Mouse (Mus musculus) lung, embryonic 15.5 days (tissue): ENCODE measurements around the gene Olfr983. TPM values are rescaled to one million over a fixed set of nuclear protein-coding genes. Genes with fewer than 3 reads are reported as not detected.

Source experiments
- ATAC-seq: fragments of 200-750 bp; cut with Nextera tagmentation; 2 replicates; pipeline ENCODE4 v1.8.0; 2017; ENCODE audit warnings: moderate number of reproducible peaks, borderline replicate concordance; ENCODE audit not compliant: low FRiP score, low TSS enrichment; ENCODE audit errors: extremely low read depth
- H3K27ac ChIP-seq: fragments of 300-500 bp; sonication (generic); 2 replicates; pipeline ENCODE4 v1.5.1; 2015; ENCODE audit warnings: moderate library complexity, mild to moderate bottlenecking, inconsistent platforms
- H3K27me3 ChIP-seq: fragments of 300-500 bp; sonication (generic); 2 replicates; pipeline ENCODE4 v1.6.1; 2015; ENCODE audit warnings: inconsistent platforms
- H3K36me3 ChIP-seq: fragments of 300-500 bp; sonication (generic); 2 replicates; pipeline ENCODE4 v1.6.1; 2015; ENCODE audit warnings: inconsistent platforms
- H3K4me1 ChIP-seq: fragments of 300-500 bp; sonication (generic); 2 replicates; pipeline ENCODE4 v1.6.1; 2015; ENCODE audit warnings: inconsistent platforms
- H3K4me2 ChIP-seq: fragments of 300-500 bp; sonication (generic); 2 replicates; pipeline ENCODE4 v1.6.1; 2015; ENCODE audit warnings: inconsistent platforms, mild to moderate bottlenecking, moderate library complexity
- H3K4me3 ChIP-seq: fragments of 300-500 bp; sonication (generic); 2 replicates; pipeline ENCODE4 v1.5.1; 2015; ENCODE audit warnings: mild to moderate bottlenecking, inconsistent platforms
- H3K9ac ChIP-seq: fragments of 300-500 bp; sonication (generic); 2 replicates; pipeline ENCODE4 v1.6.1; 2015; ENCODE audit warnings: inconsistent platforms
- H3K9me3 ChIP-seq: fragments of 300-500 bp; sonication (generic); 2 replicates; pipeline ENCODE4 v1.6.1; 2016; ENCODE audit warnings: inconsistent platforms
- WGBS: fragments of 180-500 bp; shearing (Covaris S2); methylation state at CpG from one replicate; pipeline ENCODE4 v1.1.7; 2015; 5-methylcytosine and 5-hydroxymethylcytosine counted together
- polyA plus RNA-seq: library from polyadenylated mRNA; unstranded; fragments of >200 nt; fragmentation: Nextera tagmentation; extraction: Ambion mirVana; gene quantifications from 2 replicates; pipeline ENCODE4 v1.2.1, GENCODE M21; 2015

Olfr983 gene
- polyA plus RNA-seq: not detected in 2 replicates

- H3K9me3 ChIP-seq: no peaks in the 10 kb centered on the region
- WGBS: 78% methylated on average over 2 of the region's 2 CpGs
- ATAC-seq: no peak
Measured at GRCm38 (mm10) chr9:40093495-40093894, at the start of gene Olfr983. TSS of gene Olfr983 (minus strand) at chr9:40093595.

GRCm38 (mm10) chr9:40141544-40141943, 48.1 kb upstream of the Olfr983 start:
- no peak for ATAC-seq
- H3K4me1 ChIP-seq: no peaks in the 10 kb centered on the region

More at GRCm38 (mm10) chr9:40093495-40093894, at the start of gene Olfr983:
- Histone ChIP-seq H3K4me1 (no peaks in the 10 kb centered on the region), H3K36me3 (no peaks in the 10 kb centered on the region), H3K27me3 (no peaks in the 10 kb centered on the region), H3K9ac (no peak within 1 kb of the TSS), H3K27ac (no peak within 1 kb of the TSS), H3K4me2 (no peak within 1 kb of the TSS), H3K4me3 (no peak within 1 kb of the TSS)

GRCm38 (mm10) chr9:40139484-40139883, 46.1 kb upstream of the Olfr983 start:
- no peaks in the 10 kb centered on the region for H3K27me3 ChIP-seq
- H3K27ac ChIP-seq: no peak overlapping the region
- no peak overlapping the region for H3K9ac ChIP-seq
- H3K4me2 ChIP-seq: no peak overlapping the region
- WGBS: 43% methylated on average over 4 of the region's 4 CpGs
- no peaks in the 10 kb centered on the region for H3K36me3 ChIP-seq
- ATAC-seq: no peak
- no peak overlapping the region for H3K4me3 ChIP-seq
- no peaks in the 10 kb centered on the region for H3K9me3 ChIP-seq
- no peaks in the 10 kb centered on the region for H3K4me1 ChIP-seq

More at GRCm38 (mm10) chr9:40141544-40141943, 48.1 kb upstream of the Olfr983 start:
- WGBS: 55% methylated on average over 1 of the region's 1 CpGs
- no peak overlapping the region for H3K4me3 ChIP-seq
- H3K9ac ChIP-seq: no peak overlapping the region
- no peaks in the 10 kb centered on the region for H3K36me3 ChIP-seq
- H3K27me3 ChIP-seq: no peaks in the 10 kb centered on the region
- no peak overlapping the region for H3K27ac ChIP-seq
- no peak overlapping the region for H3K4me2 ChIP-seq
- H3K9me3 ChIP-seq: no peaks in the 10 kb centered on the region

GRCm38 (mm10) chr9:40136987-40137688, 43.7 kb upstream of the Olfr983 start:
- H3K9me3 ChIP-seq: no peaks in the 10 kb centered on the region
- H3K27me3 ChIP-seq: no peaks in the 10 kb centered on the region
- H3K36me3 ChIP-seq: no peaks in the 10 kb centered on the region
- no peak overlapping the region for H3K9ac ChIP-seq
- no peak overlapping the region for H3K4me3 ChIP-seq
- H3K27ac ChIP-seq: no peak overlapping the region
- no peaks in the 10 kb centered on the region for H3K4me1 ChIP-seq
- no peak for ATAC-seq
- H3K4me2 ChIP-seq: no peak overlapping the region
- 69% methylated on average over 6 of the region's 6 CpGs for WGBS

- Histone ChIP-seq H3K4me3 (no peak overlapping the region), H3K9me3 (no peaks in the 10 kb centered on the region), H3K27ac (no peak overlapping the region), H3K4me2 (no peak overlapping the region), H3K36me3 (no peaks in the 10 kb centered on the region), H3K27me3 (no peaks in the 10 kb centered on the region), H3K9ac (no peak overlapping the region), H3K4me1 (no peaks in the 10 kb centered on the region)
- no peak for ATAC-seq
- 86% methylated on average over 1 of the region's 1 CpGs for WGBS
Measured at GRCm38 (mm10) chr9:40130556-40130955, 37.2 kb upstream of the Olfr983 start.

GRCm38 (mm10) chr9:40130084-40130483, 36.7 kb upstream of the Olfr983 start, which contains the start of gene Olfr985:
TSS of gene Olfr985 (minus strand) at chr9:40130184.
- H3K4me2 ChIP-seq: no peak within 1 kb of the TSS
- WGBS: 79% methylated on average over 1 of the region's 1 CpGs

GRCm38 (mm10) chr9:40117287-40117659, 23.9 kb upstream of the Olfr983 start:
- Histone ChIP-seq H3K27me3 (no peaks in the 10 kb centered on the region), H3K4me3 (no peak overlapping the region), H3K4me1 (no peaks in the 10 kb centered on the region), H3K4me2 (0 out of 2 replicates have a peak overlapping the region, but pooled peaks have one; percentile 11), H3K9me3 (no peaks in the 10 kb centered on the region), H3K9ac (no peak overlapping the region), H3K27ac (no peak overlapping the region), H3K36me3 (no peaks in the 10 kb centered on the region)
- ATAC-seq: no peak
- WGBS: 56% methylated on average over 5 of the region's 5 CpGs

More at GRCm38 (mm10) chr9:40130084-40130483, 36.7 kb upstream of the Olfr983 start, which contains the start of gene Olfr985:
- no peak within 1 kb of the TSS for H3K4me3 ChIP-seq
- H3K4me1 ChIP-seq: no peaks in the 10 kb centered on the region
- H3K36me3 ChIP-seq: no peaks in the 10 kb centered on the region
- H3K9ac ChIP-seq: no peak within 1 kb of the TSS
- no peaks in the 10 kb centered on the region for H3K27me3 ChIP-seq
- H3K9me3 ChIP-seq: no peaks in the 10 kb centered on the region
- ATAC-seq: no peak
- H3K27ac ChIP-seq: no peak within 1 kb of the TSS

GRCm38 (mm10) chr9:40116645-40117286, 23.4 kb upstream of the Olfr983 start:
- no peak overlapping the region for H3K9ac ChIP-seq
- H3K4me1 ChIP-seq: no peaks in the 10 kb centered on the region
- H3K4me3 ChIP-seq: no peak overlapping the region
- ATAC-seq: peak; percentile 49; the same call in 1 of the 2 replicates
- H3K4me2 ChIP-seq: 0 out of 2 replicates have a peak overlapping the region, but pooled peaks have one; percentile 11
- H3K27me3 ChIP-seq: no peaks in the 10 kb centered on the region
- H3K27ac ChIP-seq: 0 out of 2 replicates have a peak overlapping the region, but pooled peaks have one; percentile 33
- no peaks in the 10 kb centered on the region for H3K9me3 ChIP-seq
- no peaks in the 10 kb centered on the region for H3K36me3 ChIP-seq
- WGBS: 43% methylated on average over 10 of the region's 10 CpGs

GRCm38 (mm10) chr9:40114106-40114505, 20.7 kb upstream of the Olfr983 start, which contains the start of gene Olfr984:
TSS of gene Olfr984 (minus strand) at chr9:40114206.
- ATAC-seq: no peak
- H3K27me3 ChIP-seq: no peaks in the 10 kb centered on the region
- no peak within 1 kb of the TSS for H3K27ac ChIP-seq
- H3K9me3 ChIP-seq: no peaks in the 10 kb centered on the region
- 76% methylated on average over 2 of the region's 2 CpGs for WGBS
- no peak within 1 kb of the TSS for H3K4me2 ChIP-seq
- no peak within 1 kb of the TSS for H3K4me3 ChIP-seq
- no peaks in the 10 kb centered on the region for H3K4me1 ChIP-seq
- H3K9ac ChIP-seq: no peak within 1 kb of the TSS
- H3K36me3 ChIP-seq: no peaks in the 10 kb centered on the region

- Histone ChIP-seq H3K27me3 (no peaks in the 10 kb centered on the region), H3K4me2 (no peak overlapping the region), H3K4me1 (no peaks in the 10 kb centered on the region), H3K9me3 (no peaks in the 10 kb centered on the region), H3K9ac (no peak overlapping the region), H3K36me3 (no peaks in the 10 kb centered on the region), H3K4me3 (no peak overlapping the region), H3K27ac (no peak overlapping the region)
- ATAC-seq: no peak
- WGBS: 44% methylated on average over 3 of the region's 3 CpGs
Measured at GRCm38 (mm10) chr9:40094769-40095168, 1.4 kb upstream of the Olfr983 start.

- H3K9ac ChIP-seq: no peak within 1 kb of the TSS
- no peak within 1 kb of the TSS for H3K27ac ChIP-seq
- H3K36me3 ChIP-seq: no peaks in the 10 kb centered on the region
- no peak for ATAC-seq
- no peak within 1 kb of the TSS for H3K4me2 ChIP-seq
- H3K27me3 ChIP-seq: no peaks in the 10 kb centered on the region
- H3K4me1 ChIP-seq: no peaks in the 10 kb centered on the region
- 83% methylated on average over 2 of the region's 2 CpGs for WGBS
- H3K4me3 ChIP-seq: no peak within 1 kb of the TSS
- H3K9me3 ChIP-seq: no peaks in the 10 kb centered on the region
Measured at GRCm38 (mm10) chr9:40073529-40073928, 19.9 kb downstream of the Olfr983 start, which contains the start of gene Olfr982. TSS of gene Olfr982 (plus strand) at chr9:40073829.

- Histone ChIP-seq H3K36me3 (no peaks in the 10 kb centered on the region), H3K9ac (no peak overlapping the region), H3K9me3 (no peaks in the 10 kb centered on the region), H3K27me3 (no peaks in the 10 kb centered on the region), H3K27ac (no peak overlapping the region), H3K4me2 (no peak overlapping the region), H3K4me1 (no peaks in the 10 kb centered on the region), H3K4me3 (no peak overlapping the region)
- no peak for ATAC-seq
- WGBS: 91% methylated on average over 19 of the region's 19 CpGs
Measured at GRCm38 (mm10) chr9:40050138-40050537, 43.3 kb downstream of the Olfr983 start.
